Mouse (Mus musculus) liver, postnatal 0 days (tissue): ENCODE results near the gene Lsm6. TPM values are rescaled to one million over a fixed set of nuclear protein-coding genes. Genes with fewer than 3 reads are reported as not detected.

Experiments
- ATAC-seq: fragments of 200-750 bp; cut with Nextera tagmentation; 2 replicates; pipeline ENCODE4 v1.8.0; 2017; ENCODE audit warnings: mild to moderate bottlenecking, moderate library complexity
- DNase-seq: peaks from one replicate; pipeline ENCODE4 v3.0.0-alpha.2; 2016
- H3K27ac ChIP-seq: fragments of 300-500 bp; sonication (generic); 2 replicates; pipeline ENCODE4 v1.5.1; 2014; ENCODE audit warnings: antibody characterized with exemption, moderate library complexity, mild to moderate bottlenecking, low read depth
- H3K27me3 ChIP-seq: fragments of 300-500 bp; sonication (generic); 2 replicates; pipeline ENCODE4 v1.6.1; 2014; ENCODE audit warnings: low read length, control low read depth, mixed read lengths; ENCODE audit not compliant: insufficient read depth
- H3K36me3 ChIP-seq: fragments of 300-500 bp; sonication (generic); replicated peaks from 2 replicates; pipeline ENCODE4 v1.6.1; 2014; ENCODE audit warnings: mild to moderate bottlenecking, control low read depth, low read length, moderate library complexity, mixed read lengths; ENCODE audit not compliant: insufficient read depth
- H3K4me1 ChIP-seq: fragments of 300-500 bp; sonication (generic); 2 replicates; pipeline ENCODE4 v1.6.1; 2014; ENCODE audit warnings: antibody characterized with exemption, mild to moderate bottlenecking, control low read depth; ENCODE audit not compliant: insufficient read depth
- H3K4me2 ChIP-seq: fragments of 300-500 bp; sonication (generic); 2 replicates; pipeline ENCODE4 v1.6.1; 2014; ENCODE audit warnings: low read depth, mild to moderate bottlenecking, low read length, moderate library complexity, mixed read lengths
- H3K4me3 ChIP-seq: fragments of 300-500 bp; sonication (generic); 2 replicates; pipeline ENCODE4 v1.5.1; 2014; ENCODE audit warnings: low read depth, low read length
- H3K9ac ChIP-seq: fragments of 300-500 bp; sonication (generic); replicated peaks from 2 replicates; pipeline ENCODE4 v1.6.1; 2014; ENCODE audit warnings: mild to moderate bottlenecking, moderate library complexity
- H3K9me3 ChIP-seq: fragments of 300-500 bp; sonication (generic); 2 replicates; pipeline ENCODE4 v1.6.1; 2016; ENCODE audit warnings: mild to moderate bottlenecking, control low read depth, low read length, mixed read lengths
- CTCF ChIP-seq: sonication (generic); IDR thresholded peaks from 2 replicates; pipeline ENCODE4 v1.5.1; 2016; ENCODE audit warnings: antibody characterized with exemption, low read depth
- EP300 ChIP-seq: IDR thresholded peaks from 2 replicates; pipeline ENCODE4 v1.6.1; 2016; ENCODE audit warnings: antibody characterized with exemption, low read depth, mild to moderate bottlenecking
- WGBS: fragments of 180-500 bp; shearing (Covaris S2); extraction: QIAGEN DNeasy Blood & Tissue Kit; methylation state at CpG from one replicate; pipeline ENCODE4 v1.1.7; 2014; ENCODE audit not compliant: insufficient replicate concordance; 5-methylcytosine and 5-hydroxymethylcytosine counted together
- polyA plus RNA-seq: library from polyadenylated mRNA; unstranded; fragments of >200 nt; fragmentation: Nextera tagmentation; extraction: Ambion mirVana; gene quantifications from 2 replicates; pipeline ENCODE4 v1.2.1, GENCODE M21; 2015

Lsm6 gene
- polyA plus RNA-seq, 1 experiment from 2014 or later: 97.3 TPM

DNA sequence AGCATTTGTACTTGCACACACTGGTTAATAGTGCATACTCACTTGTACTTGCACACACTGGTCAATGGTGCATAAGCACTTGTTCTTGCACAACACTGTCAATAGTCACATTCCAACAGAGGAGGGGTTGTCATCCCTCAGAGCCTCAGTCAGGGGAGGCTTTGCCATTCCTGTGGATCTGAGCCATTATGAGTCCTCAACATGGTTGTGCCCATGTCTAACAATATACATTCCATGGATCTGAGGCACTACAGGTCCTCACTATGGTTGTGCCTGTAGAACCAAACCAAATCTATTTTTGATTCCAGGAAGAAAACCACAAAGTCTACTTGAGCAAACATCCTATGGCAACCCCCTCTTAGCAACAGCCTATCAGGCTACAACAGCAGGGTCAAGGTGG, 61.8 kb downstream of the Lsm6 start:
- TF ChIP-seq CTCF (no peak), EP300 (no peak)
- H3K27me3 ChIP-seq: no peaks in the 10 kb centered on the region
- H3K36me3 ChIP-seq: no peaks in the 10 kb centered on the region
- no peaks in the 10 kb centered on the region for H3K9me3 ChIP-seq
- DNase-seq: no peak
- H3K4me3 ChIP-seq: no peak overlapping the region
- H3K9ac ChIP-seq: no peak overlapping the region
- no peak for ATAC-seq
- H3K4me2 ChIP-seq: no peak overlapping the region
- no peaks in the 10 kb centered on the region for H3K4me1 ChIP-seq
- H3K27ac ChIP-seq: no peak overlapping the region

DNA sequence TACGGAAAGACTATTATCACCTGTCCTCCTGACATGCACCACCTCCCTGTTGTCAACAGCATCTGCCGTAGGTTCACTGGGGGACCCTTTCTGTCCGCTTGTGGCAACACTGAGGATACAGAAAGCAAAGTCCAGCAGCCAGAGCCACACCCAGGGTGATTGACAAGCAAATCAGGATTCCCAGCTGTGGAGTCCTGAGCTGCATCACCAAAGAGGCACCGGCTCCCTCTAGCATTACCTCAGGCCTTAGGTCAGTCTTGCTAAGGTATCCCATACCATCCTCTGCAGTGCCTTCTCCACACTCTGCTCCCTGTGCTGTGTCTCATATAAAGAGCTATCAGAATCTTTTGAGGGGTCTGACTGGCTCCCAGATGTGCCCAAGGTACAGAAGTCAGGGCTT, 66.0 kb downstream of the Lsm6 start:
- no peak for ATAC-seq
- Histone ChIP-seq H3K9me3 (no peaks in the 10 kb centered on the region), H3K27me3 (no peaks in the 10 kb centered on the region), H3K4me1 (no peaks in the 10 kb centered on the region; the same call in 1 of the 2 replicates), H3K27ac (no peak overlapping the region), H3K4me3 (no peak overlapping the region), H3K9ac (no peak overlapping the region), H3K4me2 (no peak overlapping the region), H3K36me3 (no peaks in the 10 kb centered on the region)
- WGBS: 79% methylated on average over 4 of the region's 4 CpGs
- TF ChIP-seq CTCF: no peak
- no peak for DNase-seq

Other genes starting within 250 kb of the Lsm6 start
- 0.62 and 0.64 TPM in 2 replicates for gene Zfp827, start 207.3 kb upstream of the Lsm6 start, polyA plus RNA-seq